Mouse (Mus musculus) right cerebral cortex, postnatal 10 days (tissue): ENCODE results near the gene Sec24d.
"Not testable (repeated sequence)": the region's sequence is repeated elsewhere in the genome, so short reads cannot be mapped to it uniquely, and the experiment has no call there.

Experiments used
- DNase-seq, 2 experiments: peaks; one replicate each; pipeline ENCODE4 v3.0.0; 2021; ENCODE audit warnings: low spot score in 2 of 2

The Sec24d gene

DNA sequence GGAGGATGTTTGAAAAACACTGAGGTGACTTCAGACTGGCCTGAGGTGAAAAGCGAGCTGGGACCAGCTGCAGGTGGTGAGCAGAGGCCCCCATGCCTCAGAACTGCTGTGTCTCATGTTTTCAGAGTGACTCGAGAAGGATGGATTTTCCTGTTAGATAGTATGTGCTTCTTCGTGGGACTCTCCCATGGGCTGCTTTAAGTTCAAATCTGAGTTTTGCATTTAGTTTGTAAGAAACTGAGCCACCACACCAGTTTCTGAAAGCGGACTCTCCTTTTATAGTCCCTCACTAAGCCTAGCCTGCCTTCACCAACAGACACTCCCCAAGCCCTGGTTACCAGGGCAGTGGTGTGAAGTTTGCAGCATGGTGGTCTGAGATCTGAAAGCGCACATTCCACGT, 70.6 kb downstream of the Sec24d start:
- no peak for DNase-seq

DNA sequence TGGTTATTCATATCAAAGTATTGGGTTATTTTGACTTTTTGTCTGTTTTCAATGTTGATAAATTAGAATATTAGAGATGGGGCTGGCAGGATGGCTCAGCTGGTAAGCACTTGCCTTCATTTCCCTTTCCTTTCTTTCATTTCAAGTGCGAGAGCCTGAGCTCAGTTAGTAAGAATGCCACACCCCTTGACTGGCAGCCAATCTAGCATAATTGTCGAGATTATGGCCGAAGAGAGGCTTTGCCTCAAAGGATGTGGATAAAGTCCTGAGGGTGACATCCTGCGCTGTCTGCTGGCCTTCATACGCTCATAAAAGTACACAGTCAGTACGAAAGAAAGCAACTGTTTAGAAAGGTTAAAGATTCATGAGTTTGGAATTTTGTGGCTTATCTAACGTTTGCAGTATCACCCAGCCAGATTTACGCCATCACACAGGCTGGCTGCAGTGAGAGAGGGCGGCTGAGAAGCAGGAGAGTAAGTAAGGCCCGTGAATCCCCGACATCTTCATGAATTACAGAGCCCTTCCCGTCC, 71.5 kb downstream of the Sec24d start:
- DNase-seq, result no peak

DNA sequence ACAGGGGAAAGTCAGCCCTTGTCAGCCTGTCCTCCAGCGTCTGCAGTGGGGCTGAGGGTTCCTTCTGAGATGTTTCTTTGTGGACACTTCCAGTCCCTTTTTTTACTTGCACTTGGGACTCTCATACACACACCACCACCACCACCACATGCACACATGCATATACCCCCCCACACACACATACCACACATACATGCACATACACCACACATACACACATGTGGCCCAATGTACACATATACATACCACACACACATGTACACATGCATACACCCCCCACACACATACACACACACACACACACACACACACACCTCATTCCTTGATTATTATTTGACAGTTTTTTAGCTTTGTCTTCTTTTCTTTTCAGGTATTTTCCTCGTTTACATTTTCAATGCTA, 73.8 kb downstream of the Sec24d start:
- no peak for DNase-seq

- no peak for DNase-seq
Measured at GRCm38 (mm10) chr3:123343690-123344089, 76.4 kb downstream of the Sec24d start.

DNA sequence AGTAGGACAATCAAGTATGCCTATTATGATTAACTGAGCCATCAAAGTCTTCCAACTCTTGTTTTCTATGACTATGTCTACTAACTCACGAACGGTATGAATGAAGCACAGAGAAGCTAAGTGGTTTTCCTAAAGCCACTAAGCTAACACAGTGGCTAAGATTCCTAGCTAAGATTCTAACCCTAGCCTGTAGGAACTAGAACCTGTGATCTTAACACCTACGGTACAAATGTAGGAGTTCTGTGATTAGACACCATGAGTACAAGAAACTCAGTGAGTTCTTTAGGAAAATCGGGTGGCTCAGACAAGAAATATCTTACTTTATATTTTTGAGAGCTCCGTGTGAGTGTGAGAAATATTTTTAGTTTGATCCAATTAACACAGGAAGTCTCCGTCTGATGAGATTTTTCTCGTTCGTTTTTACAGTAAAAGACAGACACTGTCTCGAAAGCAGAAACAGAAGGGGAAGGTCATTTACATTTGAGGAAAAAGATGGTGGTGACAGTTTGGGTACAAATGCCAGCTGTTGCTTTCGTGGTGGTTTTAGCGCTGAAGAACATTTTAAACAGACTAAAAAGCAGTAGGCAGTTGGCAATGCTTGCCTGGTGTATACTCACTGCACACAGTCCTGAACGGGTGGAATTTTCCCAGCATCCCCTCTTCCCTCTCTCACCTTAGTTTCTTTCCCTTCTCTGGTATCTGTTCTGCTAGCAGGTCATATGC, 81.0 kb downstream of the Sec24d start:
- peak; percentile 52 to 73 for DNase-seq

GRCm38 (mm10) chr3:123350602-123351001, 83.3 kb downstream of the Sec24d start:
- no peak for DNase-seq

- DNase-seq, result no peak
Measured at GRCm38 (mm10) chr3:123351519-123351918, 84.3 kb downstream of the Sec24d start.

- DNase-seq, result peak; percentile 43 to 63
Measured at GRCm38 (mm10) chr3:123353183-123353582, 85.9 kb downstream of the Sec24d start.

- DNase-seq, result no peak
Measured at GRCm38 (mm10) chr3:123353661-123354060, 86.4 kb downstream of the Sec24d start.

- no peak for DNase-seq
Measured at GRCm38 (mm10) chr3:123354388-123354787, 87.1 kb downstream of the Sec24d start.

- DNase-seq, result no peak
Measured at GRCm38 (mm10) chr3:123356377-123356991, 89.2 kb downstream of the Sec24d start.

DNA sequence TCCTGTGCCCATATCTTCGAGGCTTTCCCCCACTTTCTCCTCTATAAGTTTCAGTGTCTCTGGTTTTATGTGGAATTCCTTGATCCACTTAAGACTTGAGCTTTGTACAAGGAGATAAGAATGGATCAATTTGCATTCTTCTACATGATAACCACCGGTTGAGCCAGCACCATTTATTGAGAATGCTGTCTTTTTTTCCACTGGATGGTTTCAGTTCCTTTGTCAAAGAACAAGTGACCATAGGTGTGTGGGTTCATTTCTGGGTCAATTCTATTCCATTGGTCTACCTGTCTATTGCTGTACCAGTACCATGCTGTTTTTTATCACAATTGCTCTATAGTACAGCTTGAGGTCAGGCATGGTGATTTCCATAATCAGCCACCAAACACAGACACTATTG, 99.6 kb downstream of the Sec24d start:
- not testable (repeated sequence) for DNase-seq

- DNase-seq, result peak in 1 of 2 experiments; percentile 12
Measured at GRCm38 (mm10) chr3:123369161-123369560, 101.9 kb downstream of the Sec24d start.

GRCm38 (mm10) chr3:123370927-123371326, 103.7 kb downstream of the Sec24d start:
- no peak for DNase-seq

GRCm38 (mm10) chr3:123371766-123372535, 104.7 kb downstream of the Sec24d start:
- DNase-seq, result peak; percentile 82 to 84

- no peak for DNase-seq
Measured at GRCm38 (mm10) chr3:123376562-123376961, 109.3 kb downstream of the Sec24d start.

DNA sequence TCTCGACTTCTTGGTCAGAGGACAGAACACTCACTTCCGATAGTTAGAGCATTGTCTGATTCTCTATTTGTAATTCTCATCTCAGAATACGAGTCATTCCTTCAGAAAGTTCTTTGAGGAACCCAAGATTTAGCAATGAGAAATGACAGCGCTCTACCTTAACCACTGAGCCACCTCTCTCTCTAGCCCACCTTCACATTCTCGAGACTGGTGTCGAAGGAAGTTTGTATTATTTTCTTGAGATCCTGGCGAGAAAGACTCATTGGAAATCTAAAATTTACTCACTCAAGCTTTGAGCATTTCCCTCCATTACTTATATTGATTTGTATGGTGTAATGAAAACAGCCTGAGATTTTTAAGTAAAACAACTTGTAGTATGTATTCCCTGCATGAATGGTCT, 117.2 kb downstream of the Sec24d start:
- DNase-seq, result no peak

GRCm38 (mm10) chr3:123385118-123385485, 117.8 kb downstream of the Sec24d start:
- DNase-seq, result no peak

GRCm38 (mm10) chr3:123385486-123386156, 118.4 kb downstream of the Sec24d start, which contains the start of gene Mettl14:
TSS of gene Mettl14 (minus strand) at chr3:123386108.
- DNase-seq, result peak; percentile 98

DNA sequence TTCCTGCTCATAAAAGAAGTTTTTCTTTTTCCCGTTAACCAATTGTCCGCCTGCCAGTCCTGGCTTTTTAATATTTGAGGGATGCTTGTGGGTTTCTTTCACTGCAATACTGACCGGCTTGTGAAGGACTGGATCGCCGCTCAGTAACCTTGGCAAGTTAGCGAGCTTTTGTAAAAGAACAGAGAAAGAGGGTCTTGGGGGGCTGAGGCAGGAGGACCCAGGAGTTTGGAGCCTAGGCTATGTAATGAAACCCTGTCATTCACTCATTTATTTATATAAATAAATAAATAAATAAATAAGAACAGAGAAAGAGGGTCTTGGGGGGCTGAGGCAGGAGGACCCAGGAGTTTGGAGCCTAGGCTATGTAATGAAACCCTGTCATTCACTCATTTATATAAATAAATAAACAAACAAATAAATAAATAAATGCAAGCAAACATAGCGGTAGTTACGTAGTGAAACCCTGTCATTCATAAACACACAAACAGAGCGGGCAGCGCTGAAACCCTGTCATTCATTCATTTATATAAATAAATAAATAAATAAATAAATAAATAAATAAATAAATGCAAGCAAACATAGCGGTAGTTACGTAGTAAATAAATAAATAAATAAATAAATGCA, 119.0 kb downstream of the Sec24d start:
- DNase-seq, result not testable (repeated sequence)

GRCm38 (mm10) chr3:123391180-123391579, 123.9 kb downstream of the Sec24d start:
- DNase-seq, result no peak
